Mouse (Mus musculus): ENCODE data around the gene Pfkp.

Gene Pfkp

DNA sequence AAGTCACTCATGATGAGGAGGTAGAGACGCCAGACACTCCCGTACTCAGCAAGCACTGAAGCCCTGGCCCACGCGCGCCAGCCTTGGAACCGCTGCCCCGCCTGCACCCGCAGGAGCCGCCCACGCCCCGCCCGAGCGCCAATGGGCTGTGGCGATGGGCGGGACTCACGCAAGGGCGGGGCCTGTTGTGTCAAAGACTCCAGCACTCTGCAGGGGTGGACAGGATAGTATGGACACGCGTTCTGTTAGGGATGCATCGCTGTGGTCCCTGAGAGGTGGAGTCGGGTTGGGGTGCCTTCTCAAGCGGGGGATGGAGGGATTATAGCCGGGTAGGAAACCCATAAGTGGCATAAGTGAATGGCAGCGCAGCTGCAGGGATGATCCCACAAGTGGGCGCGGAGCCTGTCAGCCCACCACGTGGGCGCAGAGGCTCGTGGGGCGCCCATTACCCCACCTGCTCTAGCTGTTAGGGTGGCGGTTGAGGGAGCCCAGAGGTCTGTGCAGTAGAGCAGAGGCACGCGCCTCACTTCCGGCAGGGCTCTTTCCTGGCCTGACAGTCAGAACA lies at the start of gene Pfkp:
TSS of gene Pfkp (minus strand) at position 109 of the 565 bp plus-strand sequence.
- peak; percentile 78 for DNase-seq (ENCODE audit: low read depth)

GRCm38 (mm10) chr13:6690607-6691006 lies 42.0 kb upstream of the Pfkp start:
- DNase-seq (ENCODE audit: low read depth), result no peak

DNA sequence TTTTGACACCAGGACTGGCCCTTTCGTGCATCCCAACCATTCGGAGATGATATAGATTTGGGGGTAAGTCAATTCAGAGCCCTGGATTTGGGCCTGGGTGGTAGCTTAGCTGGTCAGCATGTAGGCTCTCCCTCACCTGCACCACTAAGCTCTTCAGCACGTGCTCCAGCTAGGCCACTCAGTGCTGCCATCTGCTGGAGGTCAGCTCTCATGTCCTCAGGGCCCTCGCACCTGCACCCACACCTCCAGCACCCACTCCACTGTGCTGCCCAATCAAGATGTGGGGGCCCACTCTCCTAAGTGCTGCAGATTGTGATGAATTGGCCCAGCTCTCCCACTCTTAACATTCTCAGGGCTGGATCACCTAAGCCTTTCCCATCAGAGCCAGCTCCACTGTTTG lies 41.4 kb upstream of the Pfkp start:
- peak; percentile 7 for DNase-seq (ENCODE audit: low read depth)

DNA sequence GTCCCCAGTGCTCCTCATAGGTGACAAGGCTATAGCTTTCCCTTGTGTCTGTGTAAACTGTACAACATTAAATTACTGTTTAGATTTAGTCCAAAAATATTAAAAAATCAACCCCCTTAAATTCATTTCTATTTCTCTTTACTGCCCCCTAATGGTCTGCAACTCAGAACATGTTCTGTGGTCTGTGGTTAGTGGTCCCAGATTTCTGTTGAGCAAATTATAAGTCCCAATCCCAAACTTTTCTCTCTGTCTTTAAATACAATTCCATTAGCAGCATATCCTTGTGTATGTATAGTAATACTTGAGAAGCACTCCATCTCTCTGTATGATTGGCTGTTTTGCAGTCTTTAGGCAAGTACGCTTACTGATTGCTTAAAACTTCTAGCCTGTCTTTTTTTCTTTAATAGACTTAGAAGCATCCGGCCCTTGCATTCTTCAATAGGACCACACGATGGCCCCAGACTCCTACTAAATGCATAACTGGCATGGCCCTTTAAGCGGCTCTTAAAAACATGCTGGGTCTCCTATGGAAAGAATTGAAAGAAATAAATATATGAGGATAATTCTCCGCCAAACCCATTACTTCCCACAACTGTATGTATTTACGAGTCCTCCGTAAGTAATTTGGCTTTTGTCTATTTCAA lies 40.3 kb upstream of the Pfkp start:
- peak; percentile 13 for DNase-seq (ENCODE audit: low read depth)

GRCm38 (mm10) chr13:6666887-6667286 lies 18.3 kb upstream of the Pfkp start:
- no peak for DNase-seq (ENCODE audit: low read depth)

DNA sequence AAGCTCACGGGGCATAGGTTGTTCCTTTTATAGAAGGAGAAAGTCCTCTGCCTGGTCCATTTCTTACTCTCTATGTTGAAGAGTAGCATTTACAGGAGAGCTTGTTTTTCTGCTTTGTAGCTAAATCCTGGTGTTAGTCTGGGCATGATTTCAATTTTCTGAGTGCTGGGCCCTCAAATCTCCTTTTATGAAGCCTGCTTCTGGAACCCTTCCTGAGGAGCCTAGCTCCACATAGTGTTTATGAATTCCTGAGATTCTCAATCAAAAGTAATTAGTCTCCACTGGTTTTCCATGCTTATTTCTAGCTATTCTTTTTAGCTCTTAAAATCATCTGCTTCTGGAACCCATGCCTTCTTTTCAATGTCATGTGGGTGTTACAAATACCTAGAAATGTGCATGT lies 16.9 kb upstream of the Pfkp start:
- no peak for DNase-seq (ENCODE audit: low read depth)

- no peak for DNase-seq (ENCODE audit: low read depth)
These were observed 15.6 kb upstream of the Pfkp start for GRCm38 (mm10) chr13:6664216-6664615.

- DNase-seq (ENCODE audit: low read depth), result no peak
These were observed 10.7 kb upstream of the Pfkp start for GRCm38 (mm10) chr13:6659314-6659713.

- no peak for DNase-seq (ENCODE audit: low read depth)
These were observed 8.7 kb upstream of the Pfkp start for GRCm38 (mm10) chr13:6657300-6657699.

- DNase-seq (ENCODE audit: low read depth), result no peak
These were observed 965 bp upstream of the Pfkp start for GRCm38 (mm10) chr13:6649542-6649941.

- DNase-seq (ENCODE audit: low read depth), result peak; percentile 27
These were observed 447 bp downstream of the Pfkp start for GRCm38 (mm10) chr13:6647992-6648668.

GRCm38 (mm10) chr13:6647067-6647991 lies 1.2 kb downstream of the Pfkp start:
- peak; percentile 27 for DNase-seq (ENCODE audit: low read depth)

DNA sequence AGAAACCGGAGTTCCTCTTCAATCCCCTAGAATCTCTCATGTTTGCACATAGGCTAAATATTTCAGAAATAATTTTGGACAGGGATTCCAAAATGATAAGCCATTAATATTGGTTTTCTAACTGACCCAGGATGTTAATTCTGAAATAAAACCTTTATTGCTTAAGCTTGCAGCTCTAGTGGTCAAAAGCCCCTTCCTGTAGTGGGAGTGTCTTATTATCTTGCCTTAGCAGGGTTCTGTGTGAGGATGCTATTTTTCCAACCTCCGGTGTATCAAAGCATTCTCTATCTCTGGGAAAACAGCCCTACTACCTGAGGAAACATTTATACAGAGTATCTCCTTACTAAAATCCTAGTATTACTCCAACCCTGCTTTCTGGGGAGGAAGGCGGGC lies 1.9 kb downstream of the Pfkp start:
- no peak for DNase-seq (ENCODE audit: low read depth)

DNA sequence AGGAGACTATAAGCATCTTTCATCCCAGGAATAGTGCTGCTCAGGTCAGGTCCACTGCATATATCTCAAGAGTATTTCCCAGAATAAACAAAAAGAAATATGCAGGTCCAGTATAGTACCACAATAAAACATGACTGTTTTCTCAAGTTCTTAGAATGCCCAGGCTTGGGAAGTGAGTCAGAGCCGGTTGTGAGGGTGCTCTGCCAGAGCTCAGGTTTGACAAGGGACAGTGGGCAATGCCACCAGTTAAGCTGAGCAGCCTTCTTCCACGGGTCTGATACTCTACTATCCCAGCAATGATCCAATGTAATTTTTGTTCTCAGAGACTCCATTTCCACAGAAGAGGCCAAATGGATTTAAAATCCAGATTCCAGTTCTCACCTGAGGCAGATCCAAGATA lies 2.3 kb downstream of the Pfkp start:
- no peak for DNase-seq (ENCODE audit: low read depth)

- DNase-seq (ENCODE audit: low read depth), result no peak
These were observed 4.6 kb downstream of the Pfkp start for GRCm38 (mm10) chr13:6643968-6644367.

- no peak for DNase-seq (ENCODE audit: low read depth)
These were observed 5.6 kb downstream of the Pfkp start for GRCm38 (mm10) chr13:6643026-6643425.

GRCm38 (mm10) chr13:6642453-6642852 lies 6.1 kb downstream of the Pfkp start:
- DNase-seq (ENCODE audit: low read depth), result no peak

- DNase-seq (ENCODE audit: low read depth), result no peak
These were observed 7.1 kb downstream of the Pfkp start for GRCm38 (mm10) chr13:6641497-6641896.

GRCm38 (mm10) chr13:6639507-6640030 lies 9.0 kb downstream of the Pfkp start:
- no peak for DNase-seq (ENCODE audit: low read depth)

GRCm38 (mm10) chr13:6638976-6639375 lies 9.6 kb downstream of the Pfkp start:
- no peak for DNase-seq (ENCODE audit: low read depth)

DNA sequence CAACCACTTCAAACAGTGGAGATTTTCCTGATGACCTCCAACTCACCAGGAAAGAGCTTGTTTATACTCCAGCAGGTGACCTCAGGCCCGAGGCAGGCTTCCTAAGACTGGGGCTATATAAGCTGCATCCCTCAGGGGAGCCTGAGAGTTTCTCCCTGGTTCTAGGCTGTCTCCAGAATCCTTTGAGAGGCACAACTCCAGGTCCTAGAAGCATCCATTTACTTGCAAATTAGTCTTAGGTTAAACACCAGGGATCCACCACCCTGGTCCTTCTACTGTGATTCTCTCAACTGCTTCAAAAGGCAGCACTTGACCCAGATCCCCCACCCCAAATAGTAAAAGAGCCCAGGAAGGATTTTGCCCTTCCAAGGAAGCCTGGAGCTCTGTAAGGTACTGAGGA lies 10.2 kb downstream of the Pfkp start:
- DNase-seq (ENCODE audit: low read depth), result no peak

- no peak for DNase-seq (ENCODE audit: low read depth)
These were observed 10.9 kb downstream of the Pfkp start for GRCm38 (mm10) chr13:6637534-6638124.

Measured in c-Kit-positive CD71-positive TER-119-negative erythroid progenitor cells, embryonic 14.5 days (primary cell).